Mouse (Mus musculus) embryonic facial prominence, embryonic 13.5 days (tissue): ENCODE results near the gene Cdk15. TPM values are rescaled to one million over a fixed set of nuclear protein-coding genes. Genes with fewer than 3 reads are reported as not detected.

ENCODE experiments used
- ATAC-seq: fragments of 200-750 bp; cut with Nextera tagmentation; 2 replicates; pipeline ENCODE4 v1.8.0; 2017; ENCODE audit warnings: low read depth; ENCODE audit not compliant: insufficient number of reproducible peaks, insufficient read depth, low FRiP score, low TSS enrichment
- H3K27ac ChIP-seq: fragments of 300-500 bp; sonication (generic); 2 replicates; pipeline ENCODE4 v1.5.1; 2015; ENCODE audit warnings: moderate library complexity, mild to moderate bottlenecking, inconsistent platforms
- H3K27me3 ChIP-seq: fragments of 300-500 bp; sonication (generic); 2 replicates; pipeline ENCODE4 v1.6.1; 2015; ENCODE audit warnings: mild to moderate bottlenecking, inconsistent platforms
- H3K36me3 ChIP-seq: fragments of 300-500 bp; sonication (generic); 2 replicates; pipeline ENCODE4 v1.6.1; 2015; ENCODE audit warnings: mild to moderate bottlenecking, inconsistent platforms
- H3K4me1 ChIP-seq: fragments of 300-500 bp; sonication (generic); 2 replicates; pipeline ENCODE4 v1.6.1; 2015; ENCODE audit warnings: inconsistent platforms
- H3K4me2 ChIP-seq: fragments of 300-500 bp; sonication (generic); 2 replicates; pipeline ENCODE4 v1.6.1; 2015; ENCODE audit warnings: moderate library complexity, mild to moderate bottlenecking, inconsistent platforms
- H3K4me3 ChIP-seq: fragments of 300-500 bp; sonication (generic); 2 replicates; pipeline ENCODE4 v1.5.1; 2015; ENCODE audit warnings: mild to moderate bottlenecking, inconsistent platforms
- H3K9ac ChIP-seq: fragments of 300-500 bp; sonication (generic); 2 replicates; pipeline ENCODE4 v1.6.1; 2015; ENCODE audit warnings: mild to moderate bottlenecking, inconsistent platforms
- H3K9me3 ChIP-seq: fragments of 300-500 bp; sonication (generic); 2 replicates; pipeline ENCODE4 v1.6.1; 2016; ENCODE audit warnings: inconsistent platforms
- WGBS: fragments of 180-500 bp; shearing (Covaris S2); methylation state at CpG from one replicate; pipeline ENCODE4 v1.1.7; 2015; ENCODE audit warnings: mixed read lengths; 5-methylcytosine and 5-hydroxymethylcytosine counted together
- polyA plus RNA-seq: library from polyadenylated mRNA; unstranded; fragments of >200 nt; fragmentation: Nextera tagmentation; extraction: Ambion mirVana; gene quantifications from 2 replicates; pipeline ENCODE4 v1.2.1, GENCODE M21; 2015

Cdk15 gene
- polyA plus RNA-seq, 1 experiment from 2014 or later, result 1.1 TPM

GRCm38 (mm10) chr1:59333860-59334561 is 77.3 kb downstream of the Cdk15 start:
- Histone ChIP-seq H3K9ac (no peak overlapping the region), H3K4me2 (no peak overlapping the region), H3K9me3 (no peaks in the 10 kb centered on the region), H3K4me3 (no peak overlapping the region), H3K27ac (0 out of 2 replicates have a peak overlapping the region, but pooled peaks have one; percentile 22), H3K36me3 (no peaks in the 10 kb centered on the region), H3K4me1 (peaks cover 37% of the 10 kb centered on the region), H3K27me3 (no peaks in the 10 kb centered on the region)
- WGBS, result 34% methylated on average over 10 of the region's 10 CpGs
- ATAC-seq, result no peak

- H3K4me2 ChIP-seq, result no peak overlapping the region
- no peak overlapping the region for H3K4me3 ChIP-seq
- peaks cover 37% of the 10 kb centered on the region for H3K4me1 ChIP-seq
- 43% methylated on average over 4 of the region's 4 CpGs for WGBS
- no peak overlapping the region for H3K9ac ChIP-seq
- ATAC-seq, result no peak
- no peaks in the 10 kb centered on the region for H3K9me3 ChIP-seq
- H3K27ac ChIP-seq, result 0 out of 2 replicates have a peak overlapping the region, but pooled peaks have one; percentile 22
- no peaks in the 10 kb centered on the region for H3K36me3 ChIP-seq
- no peaks in the 10 kb centered on the region for H3K27me3 ChIP-seq
These were observed 77.8 kb downstream of the Cdk15 start for GRCm38 (mm10) chr1:59334562-59334890.

GRCm38 (mm10) chr1:59336256-59336655 is 79.5 kb downstream of the Cdk15 start:
- Histone ChIP-seq H3K9me3 (no peaks in the 10 kb centered on the region), H3K27ac (no peak overlapping the region), H3K4me1 (peaks cover 41% of the 10 kb centered on the region), H3K4me2 (no peak overlapping the region), H3K4me3 (no peak overlapping the region), H3K36me3 (no peaks in the 10 kb centered on the region), H3K27me3 (no peaks in the 10 kb centered on the region), H3K9ac (no peak overlapping the region)
- WGBS, result 90% methylated on average over 1 of the region's 1 CpGs
- ATAC-seq, result no peak

- peak; percentile 52; the same call in 1 of the 2 replicates for ATAC-seq
- peak overlapping the region; percentile 5; the same call in 1 of the 2 replicates for H3K4me3 ChIP-seq
- peaks cover 3% of the 10 kb centered on the region; the same call in 1 of the 2 replicates for H3K9me3 ChIP-seq
- WGBS, result 4% methylated on average over 16 of the region's 16 CpGs
- H3K27me3 ChIP-seq, result no peaks in the 10 kb centered on the region
- H3K27ac ChIP-seq, result peak overlapping the region; percentile 45; the same call in 1 of the 2 replicates
- H3K36me3 ChIP-seq, result no peaks in the 10 kb centered on the region
- H3K9ac ChIP-seq, result 0 out of 2 replicates have a peak overlapping the region, but pooled peaks have one; percentile 44
- peak overlapping the region; percentile 47 for H3K4me2 ChIP-seq
- peaks cover 22% of the 10 kb centered on the region for H3K4me1 ChIP-seq
These were observed 84.3 kb downstream of the Cdk15 start for GRCm38 (mm10) chr1:59340814-59341588.

GRCm38 (mm10) chr1:59341697-59342096 is 85.0 kb downstream of the Cdk15 start:
- Histone ChIP-seq H3K4me2 (no peak overlapping the region; the same call in 1 of the 2 replicates), H3K9ac (no peak overlapping the region), H3K9me3 (peaks cover 3% of the 10 kb centered on the region; the same call in 1 of the 2 replicates), H3K27me3 (no peaks in the 10 kb centered on the region), H3K4me1 (peaks cover 22% of the 10 kb centered on the region), H3K27ac (peak overlapping the region; percentile 45), H3K36me3 (no peaks in the 10 kb centered on the region), H3K4me3 (no peak overlapping the region)
- WGBS, result 12% methylated on average over 3 of the region's 3 CpGs
- no peak for ATAC-seq

- no peaks in the 10 kb centered on the region for H3K36me3 ChIP-seq
- peak overlapping the region; percentile 40 for H3K27ac ChIP-seq
- WGBS, result 54% methylated on average over 6 of the region's 6 CpGs
- H3K4me2 ChIP-seq, result no peak overlapping the region
- peaks cover 22% of the 10 kb centered on the region for H3K4me1 ChIP-seq
- no peak overlapping the region for H3K9ac ChIP-seq
- H3K27me3 ChIP-seq, result no peaks in the 10 kb centered on the region
- no peak overlapping the region for H3K4me3 ChIP-seq
- peaks cover 3% of the 10 kb centered on the region; the same call in 1 of the 2 replicates for H3K9me3 ChIP-seq
- no peak for ATAC-seq
These were observed 85.4 kb downstream of the Cdk15 start for GRCm38 (mm10) chr1:59342146-59342545.

- 56% methylated on average over 4 of the region's 4 CpGs for WGBS
- Histone ChIP-seq H3K27ac (no peak overlapping the region), H3K9me3 (no peaks in the 10 kb centered on the region), H3K27me3 (no peaks in the 10 kb centered on the region), H3K4me1 (no peaks in the 10 kb centered on the region), H3K4me2 (no peak overlapping the region), H3K4me3 (no peak overlapping the region), H3K9ac (no peak overlapping the region), H3K36me3 (no peaks in the 10 kb centered on the region)
- no peak for ATAC-seq
These were observed 96.0 kb downstream of the Cdk15 start for GRCm38 (mm10) chr1:59352706-59353105.

- no peak overlapping the region for H3K4me2 ChIP-seq
- H3K4me3 ChIP-seq, result no peak overlapping the region
- no peaks in the 10 kb centered on the region for H3K9me3 ChIP-seq
- no peak overlapping the region for H3K9ac ChIP-seq
- no peaks in the 10 kb centered on the region for H3K4me1 ChIP-seq
- H3K27ac ChIP-seq, result no peak overlapping the region
- WGBS, result 90% methylated on average over 9 of the region's 9 CpGs
- no peak for ATAC-seq
- H3K27me3 ChIP-seq, result no peaks in the 10 kb centered on the region
- H3K36me3 ChIP-seq, result no peaks in the 10 kb centered on the region
These were observed 98.7 kb downstream of the Cdk15 start for GRCm38 (mm10) chr1:59355440-59355839.

- no peaks in the 10 kb centered on the region for H3K36me3 ChIP-seq
- no peaks in the 10 kb centered on the region; the same call in 1 of the 2 replicates for H3K4me1 ChIP-seq
- no peaks in the 10 kb centered on the region for H3K9me3 ChIP-seq
- no peak for ATAC-seq
- no peaks in the 10 kb centered on the region for H3K27me3 ChIP-seq
- WGBS, result 84% methylated on average over 9 of the region's 9 CpGs
- no peak overlapping the region for H3K27ac ChIP-seq
- no peak overlapping the region for H3K9ac ChIP-seq
- no peak overlapping the region for H3K4me2 ChIP-seq
- no peak overlapping the region for H3K4me3 ChIP-seq
These were observed 102.4 kb downstream of the Cdk15 start for GRCm38 (mm10) chr1:59359136-59359535.

GRCm38 (mm10) chr1:59360834-59361233 is 104.1 kb downstream of the Cdk15 start:
- 53% methylated on average over 3 of the region's 3 CpGs for WGBS
- ATAC-seq, result no peak
- no peak overlapping the region for H3K4me2 ChIP-seq

GRCm38 (mm10) chr1:59361460-59361859 is 104.8 kb downstream of the Cdk15 start:
- Histone ChIP-seq H3K9ac (no peak overlapping the region), H3K9me3 (no peaks in the 10 kb centered on the region), H3K27me3 (no peaks in the 10 kb centered on the region), H3K4me1 (no peaks in the 10 kb centered on the region; the same call in 1 of the 2 replicates), H3K36me3 (no peaks in the 10 kb centered on the region), H3K4me2 (no peak overlapping the region), H3K4me3 (no peak overlapping the region), H3K27ac (no peak overlapping the region)
- no peak for ATAC-seq
- 75% methylated on average over 4 of the region's 4 CpGs for WGBS

More at GRCm38 (mm10) chr1:59360834-59361233, 104.1 kb downstream of the Cdk15 start:
- Histone ChIP-seq H3K4me3 (no peak overlapping the region), H3K9ac (no peak overlapping the region), H3K27ac (no peak overlapping the region), H3K9me3 (no peaks in the 10 kb centered on the region), H3K4me1 (no peaks in the 10 kb centered on the region; the same call in 1 of the 2 replicates), H3K27me3 (no peaks in the 10 kb centered on the region), H3K36me3 (no peaks in the 10 kb centered on the region)
